In the genomic region with DNA sequence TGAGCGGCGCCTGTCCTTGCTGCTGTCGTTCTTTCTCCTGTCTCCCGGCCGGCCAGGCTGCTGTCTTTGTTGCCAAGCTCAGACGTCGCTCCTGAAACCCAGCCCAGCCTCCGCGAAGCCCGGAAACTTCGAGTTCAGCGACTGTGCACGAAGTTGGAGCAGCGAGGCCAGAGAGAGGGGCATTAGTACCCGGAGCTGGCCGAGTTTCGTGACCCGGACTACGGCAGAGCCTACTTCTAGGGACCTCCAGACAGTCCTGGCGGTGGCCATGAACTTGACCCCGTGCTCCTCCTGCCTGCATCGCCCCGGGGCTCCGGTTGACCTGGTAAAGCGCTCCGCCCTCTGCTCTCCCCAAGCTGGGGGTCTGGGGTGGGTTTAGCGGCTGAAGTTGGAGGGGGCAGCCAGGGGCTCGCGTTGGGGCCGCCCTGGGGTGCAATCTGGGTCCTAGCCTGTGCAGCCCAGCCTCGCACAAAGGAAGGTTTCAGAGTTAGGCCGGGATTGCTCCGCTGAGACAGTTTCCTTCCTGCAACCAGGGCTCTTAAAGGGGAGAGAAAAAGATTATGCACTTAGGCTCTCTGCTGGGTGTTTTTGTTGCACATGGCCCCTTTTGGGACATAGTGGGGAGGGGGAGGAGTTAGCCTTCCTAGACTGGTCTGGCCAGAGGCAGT, we compare ENCODE assay signal across 8 mouse cellular contexts.
A peak's percentile ranks its signal among the peaks of the same experiment; 100 is the strongest.
DNase-seq lines count a peak whose midpoint lies in the region; ATAC-seq and TF ChIP-seq lines count a peak whose summit lies in the region.

No protein-coding gene starts in this region.

- no peaks in the 10 kb centered on the region for H3K9me3 ChIP-seq in embryonic facial prominence, embryonic 13.5 days
- no peaks in the 10 kb centered on the region for H3K9me3 ChIP-seq in heart, embryonic 14.5 days (ENCODE audit: control insufficient read depth, low read length)
- H3K9me3 ChIP-seq in kidney, embryonic 16.5 days (ENCODE audit: low read length) = no peaks in the 10 kb centered on the region

- peak overlapping the region; percentile 85 for H3K4me2 ChIP-seq in embryonic facial prominence, embryonic 13.5 days
- peak overlapping the region; percentile 89 for H3K4me2 ChIP-seq in heart, embryonic 14.5 days (ENCODE audit: low read length)
- H3K4me2 ChIP-seq in kidney, embryonic 16.5 days (replicated peaks; ENCODE audit: low read depth, low read length) = peak overlapping the region; percentile 77

- peak; percentile 52; the same call in 1 of the 2 replicates for ATAC-seq in embryonic facial prominence, embryonic 13.5 days (ENCODE audit: insufficient number of reproducible peaks, insufficient read depth, low FRiP score, low TSS enrichment, low read depth)
- ATAC-seq in heart, embryonic 14.5 days (ENCODE audit: insufficient number of reproducible peaks, insufficient read depth, low FRiP score, low read depth) = peak; percentile 34; the same call in 1 of the 2 replicates
- ATAC-seq in kidney, embryonic 16.5 days (ENCODE audit: low FRiP score, low TSS enrichment) = peak; percentile 66
- no peak for ATAC-seq in erythroblast, adult 5-6 weeks (replicated peaks; ENCODE audit: low FRiP score, poor library complexity, severe bottlenecking)

- peaks cover 10% of the 10 kb centered on the region for H3K4me1 ChIP-seq in testis, adult 2 months (ENCODE audit: control insufficient read depth, insufficient read depth, low read length)
- peaks cover 46% of the 10 kb centered on the region for H3K4me1 ChIP-seq in embryonic facial prominence, embryonic 13.5 days
- H3K4me1 ChIP-seq in heart, embryonic 14.5 days (ENCODE audit: control insufficient read depth in 2 of 2, insufficient read depth in 2 of 2, low read length in 2 of 2) = peaks cover 4 to 14% of the 10 kb centered on the region in 2 experiments
- peaks cover 30% of the 10 kb centered on the region for H3K4me1 ChIP-seq in kidney, embryonic 16.5 days (ENCODE audit: insufficient read depth, low read length)

- H3K36me3 ChIP-seq in testis, adult 2 months (ENCODE audit: control insufficient read depth, insufficient read depth, low read length) = no peaks in the 10 kb centered on the region
- H3K36me3 ChIP-seq in embryonic facial prominence, embryonic 13.5 days = no peaks in the 10 kb centered on the region
- H3K36me3 ChIP-seq in heart, embryonic 14.5 days (ENCODE audit: control insufficient read depth, insufficient read depth, low read length) = no peaks in the 10 kb centered on the region
- H3K36me3 ChIP-seq in kidney, embryonic 16.5 days (ENCODE audit: insufficient read depth, low read length) = no peaks in the 10 kb centered on the region

- WGBS in embryonic facial prominence, embryonic 13.5 days = 2% methylated on average over 33 of the region's 33 CpGs
- WGBS in heart, embryonic 14.5 days = 1% methylated on average over 33 of the region's 33 CpGs
- 1% methylated on average over 33 of the region's 33 CpGs for WGBS in kidney, embryonic 16.5 days

- TF ChIP-seq CTCF in testis, adult 2 months (IDR thresholded peaks at IDR 0.05; ENCODE audit: control insufficient read depth, insufficient read depth, insufficient replicate concordance, low read depth, low read length) = no peak

- TF ChIP-seq POLR2A in testis, adult 2 months (IDR thresholded peaks at IDR 0.05; ENCODE audit: control insufficient read depth, low read depth, low read length) = no peak

- peak overlapping the region; percentile 8 for H3K27ac ChIP-seq in testis, adult 2 months (ENCODE audit: control insufficient read depth, insufficient read depth, low read depth, low read length)
- H3K27ac ChIP-seq in embryonic facial prominence, embryonic 13.5 days = peak overlapping the region; percentile 92
- peak overlapping the region; percentile 69 to 88 for H3K27ac ChIP-seq in heart, embryonic 14.5 days (replicated peaks in 1 of 2; ENCODE audit: control insufficient read depth in 1 of 2, insufficient read depth in 1 of 2, low read depth in 2 of 2, low read length in 2 of 2)
- peak overlapping the region; percentile 89 for H3K27ac ChIP-seq in kidney, embryonic 16.5 days (ENCODE audit: low read length)

- no peak for DNase-seq in testis, postnatal 14 days (ENCODE audit: low spot score)
- DNase-seq in lung, postnatal 25 days (ENCODE audit: low spot score) = peak; percentile 71
- peak; percentile 67 for DNase-seq in retina, postnatal 1 day

- 0 out of 2 replicates have a peak, but pooled peaks cover 2% of the 10 kb centered on the region for H3K27me3 ChIP-seq in testis, adult 2 months (ENCODE audit: control insufficient read depth, insufficient read depth, low read length)
- no peaks in the 10 kb centered on the region for H3K27me3 ChIP-seq in embryonic facial prominence, embryonic 13.5 days
- H3K27me3 ChIP-seq in heart, embryonic 14.5 days (ENCODE audit: control insufficient read depth, insufficient read depth, low read length) = peaks cover 7% of the 10 kb centered on the region; the same call in 1 of the 2 replicates
- no peaks in the 10 kb centered on the region for H3K27me3 ChIP-seq in kidney, embryonic 16.5 days (ENCODE audit: insufficient read depth, low read length)

- peak overlapping the region; percentile 75 for H3K4me3 ChIP-seq in testis, adult 2 months (ENCODE audit: control insufficient read depth, low read depth, low read length)
- peak overlapping the region; percentile 52 for H3K4me3 ChIP-seq in embryonic facial prominence, embryonic 13.5 days
- H3K4me3 ChIP-seq in heart, embryonic 14.5 days (ENCODE audit: control insufficient read depth in 1 of 2, insufficient read depth in 1 of 2, low read depth in 1 of 2, low read length in 2 of 2) = peak overlapping the region; percentile 44 to 55
- peak overlapping the region; percentile 61 for H3K4me3 ChIP-seq in kidney, embryonic 16.5 days (ENCODE audit: low read length)

- H3K9ac ChIP-seq in embryonic facial prominence, embryonic 13.5 days = peak overlapping the region; percentile 89
- peak overlapping the region; percentile 89 for H3K9ac ChIP-seq in heart, embryonic 14.5 days (ENCODE audit: low read length)
- peak overlapping the region; percentile 90 for H3K9ac ChIP-seq in kidney, embryonic 16.5 days (replicated peaks; ENCODE audit: low read length)

Comparison
In these comparisons a context has a peak if more than half of its experiments do, and no peak if none do; other contexts are left out.
1. H3K27ac ChIP-seq: peak in every context shown above with its lines; median percentile 92 in embryonic facial prominence, embryonic 13.5 days; 89 in kidney, embryonic 16.5 days; 78 in heart, embryonic 14.5 days; 8 in testis, adult 2 months.